Mouse (Mus musculus): Measurements from ENCODE around the gene Fut7. TPM values are rescaled to one million over a fixed set of nuclear protein-coding genes. Genes with fewer than 3 reads are reported as not detected.
A peak's percentile ranks its signal among the peaks of the same experiment; 100 is the strongest.

The Fut7 gene
- under 1 TPM; 0.22 to 0.41 TPM for total RNA-seq (2021)

DNA sequence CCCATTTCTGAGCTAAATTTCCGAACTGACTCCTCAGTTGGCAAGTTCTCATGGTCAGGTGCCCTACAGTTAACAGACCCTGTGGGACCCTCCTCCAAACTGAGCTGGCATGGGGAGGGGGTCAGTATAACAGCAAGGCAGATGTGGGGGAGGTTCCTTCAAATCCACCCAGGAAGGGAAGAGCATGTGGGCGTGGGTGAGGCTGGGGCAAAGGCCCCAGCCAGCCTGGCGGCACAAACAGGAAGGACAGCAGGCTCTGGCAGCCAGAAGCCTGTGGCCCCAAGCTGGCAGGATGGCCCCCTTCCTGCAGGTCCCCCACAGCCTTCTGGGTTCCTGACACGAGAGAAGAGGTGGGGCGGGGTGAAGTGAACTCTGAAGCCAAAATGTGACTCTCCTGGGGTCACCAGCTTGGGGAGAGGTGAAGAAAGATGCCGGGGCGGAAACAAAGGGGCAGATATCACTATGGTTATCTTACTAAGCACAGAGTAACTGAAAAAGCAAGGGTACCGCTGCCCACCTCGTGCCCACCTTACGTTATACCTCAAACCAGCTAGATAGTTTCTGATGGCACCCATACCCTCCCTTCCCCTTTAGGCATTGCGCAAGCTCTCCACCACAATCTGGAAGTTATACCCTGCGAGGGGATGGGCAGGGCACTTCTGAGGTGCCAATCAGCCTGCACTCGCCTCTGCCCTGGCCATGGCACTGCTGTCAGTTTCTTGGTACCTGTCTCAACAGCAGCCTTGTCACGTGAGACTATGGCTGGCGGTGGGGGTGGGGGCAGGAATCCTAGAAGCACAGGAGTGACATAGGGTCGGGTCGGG is at the start of gene Fut7:
Gene Fut7, plus strand, starts transcription at position 681 of the 824 bp plus-strand sequence.
- intact Hi-C loops (cut with DNase I): loop anchor here (5.0 kb wide), 1 partner anchor 75 kb away; no protein-coding TSS in a partner anchor
- DNase-seq (ENCODE audit: extremely low spot score in 1 of 2, low spot score in 2 of 2): no peak

GRCm38 (mm10) chr2:25373431-25373830 is 49.6 kb upstream of the Fut7 start:
- intact Hi-C loops (cut with DNase I): no loop called here
- DNase-seq (ENCODE audit: extremely low spot score in 1 of 2, low spot score in 2 of 2): no peak

GRCm38 (mm10) chr2:25376589-25376988 is 46.5 kb upstream of the Fut7 start:
- intact Hi-C loops (cut with DNase I): no loop called here
- DNase-seq (ENCODE audit: extremely low spot score in 1 of 2, low spot score in 2 of 2): no peak

- intact Hi-C loops (cut with DNase I): no loop called here
Measured at GRCm38 (mm10) chr2:25384492-25384891, 38.6 kb upstream of the Fut7 start.

DNA sequence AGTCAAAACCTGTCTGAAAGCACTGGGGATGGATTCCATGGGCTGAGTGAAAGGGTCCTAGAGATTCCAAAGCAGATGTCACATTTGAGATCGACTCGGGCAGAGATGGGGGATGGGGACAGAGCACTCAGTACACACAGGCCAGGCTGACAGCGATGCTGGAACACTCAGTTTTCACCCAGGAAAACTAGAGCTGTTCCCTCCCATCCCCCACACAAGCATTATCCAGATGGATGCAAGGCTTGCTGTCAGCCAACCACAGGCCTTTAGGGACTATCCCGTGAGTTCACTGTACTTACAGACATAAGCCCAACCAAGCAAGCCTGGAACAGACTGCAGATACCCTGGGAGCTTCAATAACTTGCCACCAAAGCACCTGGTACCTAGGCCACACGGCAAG is 31.8 kb upstream of the Fut7 start:
- no peak for DNase-seq (ENCODE audit: extremely low spot score in 1 of 2, low spot score in 2 of 2)
- intact Hi-C loops (cut with DNase I): no loop called here

More at GRCm38 (mm10) chr2:25384492-25384891, 38.6 kb upstream of the Fut7 start:
- no peak for DNase-seq (ENCODE audit: extremely low spot score in 1 of 2, low spot score in 2 of 2)

- intact Hi-C loops (cut with DNase I): loop anchor here (2.0 kb wide), 1 partner anchor 16 kb away; no protein-coding TSS in a partner anchor
- peak; percentile 64 to 67 for DNase-seq (ENCODE audit: extremely low spot score in 1 of 2, low spot score in 2 of 2)
Measured at GRCm38 (mm10) chr2:25394281-25395221, 28.5 kb upstream of the Fut7 start.

DNA sequence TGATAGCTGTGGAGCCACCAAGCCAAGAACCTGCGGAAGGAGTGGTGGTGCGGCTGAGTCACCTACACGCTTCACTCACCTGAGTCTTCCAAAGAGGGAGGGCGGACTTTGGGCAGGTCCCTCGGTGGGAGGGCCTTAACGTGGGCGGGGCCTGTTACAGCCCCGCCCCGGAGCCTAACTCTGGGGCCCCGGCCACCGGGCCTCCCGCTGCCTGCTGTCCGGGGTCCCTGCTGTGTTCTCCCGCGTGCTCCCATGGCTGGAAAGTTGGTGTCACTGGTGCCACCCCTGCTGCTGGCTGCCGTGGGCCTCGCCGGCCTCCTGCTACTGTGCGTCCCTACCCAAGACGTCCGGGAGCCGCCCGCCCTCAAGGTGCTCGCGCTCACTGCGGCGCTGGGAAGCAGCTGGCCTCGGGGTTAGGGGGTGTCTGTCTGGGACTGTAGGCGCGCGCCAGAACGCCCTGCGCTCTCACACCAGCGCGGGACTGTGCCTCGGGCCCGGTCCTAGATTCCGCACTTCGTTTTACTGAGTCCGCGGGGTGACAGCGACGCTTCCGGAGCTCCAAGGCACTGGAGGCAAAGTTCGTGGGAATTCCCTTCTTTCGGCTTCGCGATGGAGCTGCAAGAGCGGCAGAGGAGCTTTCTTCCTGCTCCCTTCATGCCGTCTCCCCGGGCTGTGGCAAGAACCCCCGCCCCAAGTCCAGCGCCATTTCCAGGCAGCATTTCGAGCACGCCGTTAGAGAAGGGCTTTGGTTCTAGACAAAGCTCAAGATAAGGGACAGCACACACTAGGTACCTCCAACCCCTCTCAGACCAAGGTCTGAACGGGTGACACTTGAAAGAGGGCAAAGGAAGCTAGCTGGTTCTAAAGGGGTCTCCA is 27.1 kb upstream of the Fut7 start, which contains the start of gene Entpd2:
Gene Entpd2, plus strand, starts transcription at position 154 of the 876 bp plus-strand sequence.
- intact Hi-C loops (cut with DNase I): loop anchor here (2.0 kb wide), 1 partner anchor 17 kb away; no protein-coding TSS in a partner anchor
- peak in 1 of 2 experiments; percentile 62 for DNase-seq (ENCODE audit: extremely low spot score in 1 of 2, low spot score in 2 of 2)

GRCm38 (mm10) chr2:25396597-25396983 is 26.5 kb upstream of the Fut7 start:
- DNase-seq (ENCODE audit: extremely low spot score in 1 of 2, low spot score in 2 of 2): no peak

DNA sequence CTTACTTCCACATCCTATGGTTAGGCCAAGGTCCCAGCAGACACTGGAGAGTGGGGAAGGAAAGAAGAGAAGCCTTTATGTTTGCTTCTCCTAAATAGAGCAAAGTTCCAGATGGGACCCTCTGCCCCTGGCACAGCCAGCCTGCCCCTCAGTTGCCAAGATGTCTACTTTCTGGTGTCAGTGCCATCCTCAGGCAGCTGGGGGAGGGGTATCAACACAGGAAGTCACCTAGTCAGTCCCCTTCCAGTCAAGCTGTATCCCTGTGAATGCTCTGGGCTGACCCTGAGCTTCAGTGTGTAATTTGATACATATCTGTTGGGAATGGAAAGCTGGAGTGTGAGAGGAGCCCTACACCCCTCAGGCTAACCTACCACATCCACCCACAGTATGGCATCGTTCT is 26.1 kb upstream of the Fut7 start:
- no peak for DNase-seq (ENCODE audit: extremely low spot score in 1 of 2, low spot score in 2 of 2)
- intact Hi-C loops (cut with DNase I): no loop called here

More at GRCm38 (mm10) chr2:25396597-25396983, 26.5 kb upstream of the Fut7 start:
- intact Hi-C loops (cut with DNase I): no loop called here

GRCm38 (mm10) chr2:25398065-25398464 is 25.0 kb upstream of the Fut7 start:
- intact Hi-C loops (cut with DNase I): no loop called here
- DNase-seq (ENCODE audit: extremely low spot score in 1 of 2, low spot score in 2 of 2): no peak

DNA sequence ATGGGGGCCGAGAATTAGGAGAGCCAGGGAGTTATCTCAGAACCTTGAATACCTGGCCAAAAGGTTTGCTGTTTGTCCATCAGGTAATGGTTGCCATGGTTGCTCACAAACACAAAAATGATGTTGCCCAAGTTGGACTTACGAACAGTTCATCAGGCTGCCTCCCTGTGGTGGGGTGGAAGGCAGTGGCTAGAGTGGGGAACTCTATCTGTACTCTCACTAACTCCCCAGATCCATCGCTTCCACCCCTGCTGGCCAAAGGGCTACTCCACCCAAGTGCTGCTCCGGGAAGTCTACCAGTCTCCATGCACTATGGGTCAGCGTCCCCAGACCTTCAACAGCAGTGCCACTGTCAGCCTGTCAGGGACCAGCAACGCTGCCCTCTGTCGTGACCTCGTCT is 24.0 kb upstream of the Fut7 start, which contains the start of gene Npdc1:
Gene Npdc1, plus strand, starts transcription at position 301 of the 400 bp plus-strand sequence.
- intact Hi-C loops (cut with DNase I): no loop called here
- no peak for DNase-seq (ENCODE audit: extremely low spot score in 1 of 2, low spot score in 2 of 2)

DNA sequence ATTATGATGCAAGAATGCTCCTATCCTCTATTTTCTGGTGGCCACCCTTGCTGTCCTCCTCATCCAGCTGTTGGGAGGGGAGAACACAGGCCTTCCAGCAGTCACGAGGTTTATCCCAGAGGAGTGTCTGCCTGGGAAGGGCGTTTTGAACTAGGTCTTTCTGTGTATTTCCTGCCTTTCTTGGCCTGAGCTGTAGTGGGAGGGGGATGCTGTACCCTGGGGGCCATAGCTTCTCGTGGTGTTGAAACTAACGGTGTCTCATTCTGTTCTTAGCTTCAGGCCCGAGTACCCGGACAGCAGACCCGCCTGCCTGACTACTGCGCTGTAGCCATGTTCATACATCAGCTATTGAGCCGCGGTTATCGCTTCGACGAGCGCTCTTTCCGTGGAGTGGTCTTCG is 22.8 kb upstream of the Fut7 start:
- DNase-seq (ENCODE audit: extremely low spot score in 1 of 2, low spot score in 2 of 2): no peak
- intact Hi-C loops (cut with DNase I): no loop called here

DNA sequence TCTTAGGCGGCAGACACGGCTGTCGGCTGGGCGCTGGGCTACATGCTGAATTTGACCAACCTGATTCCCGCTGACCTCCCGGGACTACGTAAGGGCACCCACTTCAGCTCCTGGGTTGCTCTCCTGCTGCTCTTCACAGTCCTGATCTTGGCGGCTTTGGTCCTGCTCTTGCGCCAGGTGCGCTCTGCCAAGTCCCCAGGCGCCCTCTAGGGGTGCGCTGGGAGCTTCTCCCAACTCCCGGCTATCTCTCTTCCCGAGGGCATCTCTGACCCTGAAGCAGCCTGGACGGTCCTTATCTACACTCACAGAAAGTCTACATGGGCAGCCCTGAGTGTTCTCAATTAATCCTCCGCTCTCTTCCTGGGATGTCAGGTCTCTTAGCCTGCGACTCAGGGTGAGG is 22.3 kb upstream of the Fut7 start:
- intact Hi-C loops (cut with DNase I): no loop called here
- peak in 1 of 2 experiments; percentile 67 for DNase-seq (ENCODE audit: extremely low spot score in 1 of 2, low spot score in 2 of 2)

DNA sequence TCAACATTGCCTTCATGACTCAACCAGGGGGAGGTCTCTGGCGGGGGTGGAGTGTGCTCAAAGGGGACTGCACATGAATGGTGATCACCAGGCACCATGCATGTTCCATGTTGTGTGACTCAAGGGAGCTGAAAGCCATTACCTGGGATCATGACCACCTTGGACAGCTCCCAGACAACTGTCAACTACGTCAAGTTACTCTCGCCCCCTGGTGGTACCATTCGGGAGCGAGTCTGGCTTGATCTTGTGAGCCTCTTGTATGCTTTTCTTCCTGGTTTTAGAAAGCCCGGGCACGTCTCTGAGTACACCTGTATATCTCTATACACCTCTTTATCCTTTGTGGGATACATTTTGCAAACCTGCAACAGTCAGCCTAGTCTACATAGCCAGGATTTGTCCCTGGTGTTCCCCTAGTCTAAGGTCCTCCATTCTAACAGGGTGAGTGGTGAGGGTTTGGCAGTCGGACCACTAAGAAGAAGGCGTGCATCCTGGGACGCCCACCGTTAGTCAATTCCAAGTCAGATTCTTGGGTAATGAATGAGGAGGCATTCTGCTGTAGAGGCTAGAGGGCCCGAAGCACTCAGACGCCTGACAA is 20.6 kb upstream of the Fut7 start:
- intact Hi-C loops (cut with DNase I): no loop called here
- peak; percentile 62 to 87 for DNase-seq (ENCODE audit: extremely low spot score in 1 of 2, low spot score in 2 of 2)

- intact Hi-C loops (cut with DNase I): no loop called here
- DNase-seq (ENCODE audit: extremely low spot score in 1 of 2, low spot score in 2 of 2): peak; percentile 90 to 91
Measured at GRCm38 (mm10) chr2:25402972-25403601, 20.0 kb upstream of the Fut7 start.

- DNase-seq (ENCODE audit: extremely low spot score in 1 of 2, low spot score in 2 of 2): no peak
- intact Hi-C loops (cut with DNase I): no loop called here
Measured at GRCm38 (mm10) chr2:25403994-25404393, 19.1 kb upstream of the Fut7 start.

- peak in 1 of 2 experiments; percentile 17 for DNase-seq (ENCODE audit: extremely low spot score in 1 of 2, low spot score in 2 of 2)
- intact Hi-C loops (cut with DNase I): no loop called here
Measured at GRCm38 (mm10) chr2:25408908-25409307, 14.2 kb upstream of the Fut7 start.
